Mouse (Mus musculus): ENCODE data around the gene Rcsd1. TPM values are rescaled to one million over a fixed set of nuclear protein-coding genes. Genes with fewer than 3 reads are reported as not detected.

The Rcsd1 gene
- polyA plus RNA-seq, 1 experiment from 2014 or later = 10.1 TPM

GRCm38 (mm10) chr1:165642780-165643311 is 66.7 kb downstream of the Rcsd1 start:
- Histone ChIP-seq H3K4me3 (peak overlapping the region; percentile 88), H3K27ac (peak overlapping the region; percentile 99), H3K4me1 (peaks cover 9% of the 10 kb centered on the region), H3K36me3 (no peaks in the 10 kb centered on the region), H3K9me3 (replicated peaks) (no peaks in the 10 kb centered on the region), H3K27me3 (ENCODE audit: low read depth, poor library complexity, severe bottlenecking) (no peaks in the 10 kb centered on the region)
- peak; percentile 79 for DNase-seq (ENCODE audit: low spot score)
- WGBS = under 1% methylated on average over 16 of the region's 16 CpGs

- no peaks in the 10 kb centered on the region for H3K9me3 ChIP-seq (replicated peaks)
- no peaks in the 10 kb centered on the region for H3K27me3 ChIP-seq (ENCODE audit: low read depth, poor library complexity, severe bottlenecking)
- peak overlapping the region; percentile 99 for H3K27ac ChIP-seq
- H3K36me3 ChIP-seq = no peaks in the 10 kb centered on the region
- under 1% methylated on average over 75 of the region's 75 CpGs for WGBS
- peak; percentile 92 for DNase-seq (ENCODE audit: low spot score)
- H3K4me1 ChIP-seq = peaks cover 9% of the 10 kb centered on the region
- peak overlapping the region; percentile 88 for H3K4me3 ChIP-seq
Observed at GRCm38 (mm10) chr1:165641786-165642771, 67.5 kb downstream of the Rcsd1 start.

- H3K9me3 ChIP-seq (replicated peaks) = no peaks in the 10 kb centered on the region
- peak overlapping the region; percentile 83 for H3K27ac ChIP-seq
- H3K36me3 ChIP-seq = no peaks in the 10 kb centered on the region
- DNase-seq (ENCODE audit: low spot score) = peak; percentile 80
- 8% methylated on average over 16 of the region's 16 CpGs for WGBS
- H3K4me1 ChIP-seq = peaks cover 10% of the 10 kb centered on the region
- H3K4me3 ChIP-seq = peak overlapping the region; percentile 88
- no peaks in the 10 kb centered on the region for H3K27me3 ChIP-seq (ENCODE audit: low read depth, poor library complexity, severe bottlenecking)
Observed at GRCm38 (mm10) chr1:165641271-165641771, 68.2 kb downstream of the Rcsd1 start.

- Histone ChIP-seq H3K4me1 (peaks cover 41% of the 10 kb centered on the region), H3K9me3 (replicated peaks) (no peaks in the 10 kb centered on the region), H3K27me3 (ENCODE audit: low read depth, poor library complexity, severe bottlenecking) (no peaks in the 10 kb centered on the region), H3K36me3 (no peaks in the 10 kb centered on the region), H3K4me3 (no peak overlapping the region), H3K27ac (no peak overlapping the region)
- no peak for DNase-seq (ENCODE audit: low spot score)
- WGBS = 66% methylated on average over 8 of the region's 8 CpGs
Observed at GRCm38 (mm10) chr1:165636289-165636688, 73.3 kb downstream of the Rcsd1 start.

- DNase-seq (ENCODE audit: low spot score) = no peak
- WGBS = 27% methylated on average over 17 of the region's 17 CpGs
- Histone ChIP-seq H3K4me1 (peaks cover 47% of the 10 kb centered on the region), H3K4me3 (peak overlapping the region; percentile 86), H3K9me3 (replicated peaks) (no peaks in the 10 kb centered on the region), H3K36me3 (no peaks in the 10 kb centered on the region), H3K27me3 (ENCODE audit: low read depth, poor library complexity, severe bottlenecking) (no peaks in the 10 kb centered on the region), H3K27ac (peak overlapping the region; percentile 97)
Observed at GRCm38 (mm10) chr1:165635055-165635897, 74.3 kb downstream of the Rcsd1 start.

GRCm38 (mm10) chr1:165634151-165634884 is 75.2 kb downstream of the Rcsd1 start, which contains the start of gene Mpzl1:
TSS of gene Mpzl1 (minus strand) at chr1:165634538.
- under 1% methylated on average over 72 of the region's 73 CpGs for WGBS
- Histone ChIP-seq H3K4me3 (peak within 1 kb of the TSS; percentile 86), H3K4me1 (peaks cover 51% of the 10 kb centered on the region)

GRCm38 (mm10) chr1:165633345-165633744 is 76.2 kb downstream of the Rcsd1 start:
- no peak for DNase-seq (ENCODE audit: low spot score)
- Histone ChIP-seq H3K36me3 (peaks cover 6% of the 10 kb centered on the region; the same call in 1 of the 2 replicates), H3K9me3 (replicated peaks) (no peaks in the 10 kb centered on the region), H3K4me3 (peak overlapping the region; percentile 86), H3K27ac (peak overlapping the region; percentile 97), H3K4me1 (peaks cover 49% of the 10 kb centered on the region), H3K27me3 (ENCODE audit: low read depth, poor library complexity, severe bottlenecking) (no peaks in the 10 kb centered on the region)
- WGBS = 4% methylated on average over 12 of the region's 12 CpGs

More at GRCm38 (mm10) chr1:165634151-165634884, 75.2 kb downstream of the Rcsd1 start, which contains the start of gene Mpzl1:
- H3K9me3 ChIP-seq (replicated peaks) = no peaks in the 10 kb centered on the region
- H3K27me3 ChIP-seq (ENCODE audit: low read depth, poor library complexity, severe bottlenecking) = no peaks in the 10 kb centered on the region
- peak; percentile 98 for DNase-seq (ENCODE audit: low spot score)
- peak within 1 kb of the TSS; percentile 97 for H3K27ac ChIP-seq
- peaks cover 3% of the 10 kb centered on the region; the same call in 1 of the 2 replicates for H3K36me3 ChIP-seq

- Histone ChIP-seq H3K27me3 (ENCODE audit: low read depth, poor library complexity, severe bottlenecking) (no peaks in the 10 kb centered on the region), H3K4me3 (no peak overlapping the region), H3K9me3 (replicated peaks) (no peaks in the 10 kb centered on the region), H3K36me3 (peaks cover 15% of the 10 kb centered on the region), H3K4me1 (peaks cover 48% of the 10 kb centered on the region), H3K27ac (no peak overlapping the region)
- DNase-seq (ENCODE audit: low spot score) = no peak
- WGBS = 85% methylated on average over 8 of the region's 8 CpGs
Observed at GRCm38 (mm10) chr1:165631136-165631535, 78.4 kb downstream of the Rcsd1 start.

GRCm38 (mm10) chr1:165629975-165630374 is 79.6 kb downstream of the Rcsd1 start:
- H3K36me3 ChIP-seq = peaks cover 24% of the 10 kb centered on the region
- H3K4me1 ChIP-seq = peaks cover 41% of the 10 kb centered on the region
- peak overlapping the region; percentile 62 for H3K27ac ChIP-seq
- no peak overlapping the region for H3K4me3 ChIP-seq
- WGBS = 35% methylated on average over 8 of the region's 8 CpGs
- H3K27me3 ChIP-seq (ENCODE audit: low read depth, poor library complexity, severe bottlenecking) = no peaks in the 10 kb centered on the region
- DNase-seq (ENCODE audit: low spot score) = no peak
- H3K9me3 ChIP-seq (replicated peaks) = no peaks in the 10 kb centered on the region

GRCm38 (mm10) chr1:165628603-165629002 is 81.0 kb downstream of the Rcsd1 start:
- Histone ChIP-seq H3K27ac (no peak overlapping the region), H3K9me3 (replicated peaks) (no peaks in the 10 kb centered on the region), H3K4me1 (peaks cover 34% of the 10 kb centered on the region), H3K4me3 (no peak overlapping the region), H3K36me3 (peaks cover 25% of the 10 kb centered on the region), H3K27me3 (ENCODE audit: low read depth, poor library complexity, severe bottlenecking) (no peaks in the 10 kb centered on the region)
- 87% methylated on average over 1 of the region's 1 CpGs for WGBS
- no peak for DNase-seq (ENCODE audit: low spot score)

GRCm38 (mm10) chr1:165625896-165626295 is 83.7 kb downstream of the Rcsd1 start:
- Histone ChIP-seq H3K4me3 (no peak overlapping the region), H3K36me3 (peaks cover 40% of the 10 kb centered on the region), H3K9me3 (replicated peaks) (no peaks in the 10 kb centered on the region), H3K27ac (no peak overlapping the region), H3K4me1 (peaks cover 20% of the 10 kb centered on the region), H3K27me3 (ENCODE audit: low read depth, poor library complexity, severe bottlenecking) (no peaks in the 10 kb centered on the region)
- no peak for DNase-seq (ENCODE audit: low spot score)
- 86% methylated on average over 5 of the region's 5 CpGs for WGBS

GRCm38 (mm10) chr1:165625058-165625457 is 84.5 kb downstream of the Rcsd1 start:
- no peak for DNase-seq (ENCODE audit: low spot score)
- 93% methylated on average over 5 of the region's 5 CpGs for WGBS
- Histone ChIP-seq H3K4me1 (peaks cover 15% of the 10 kb centered on the region), H3K27ac (no peak overlapping the region), H3K4me3 (no peak overlapping the region), H3K36me3 (peaks cover 47% of the 10 kb centered on the region), H3K27me3 (ENCODE audit: low read depth, poor library complexity, severe bottlenecking) (no peaks in the 10 kb centered on the region), H3K9me3 (replicated peaks) (no peaks in the 10 kb centered on the region)

Data from limb, embryonic 10.5 days (tissue).